Mouse (Mus musculus) MN1 (cell line): Measurements from ENCODE around the gene Nr5a2.

Experiments used
- DNase-seq: peaks from one replicate; pipeline ENCODE4 v3.0.0-alpha.2; 2016; ENCODE audit warnings: low spot score

The Nr5a2 gene

GRCm38 (mm10) chr1:136910144-136910543 lies 50.1 kb downstream of the Nr5a2 start:
- no peak for DNase-seq

- DNase-seq: no peak
These were observed 50.7 kb downstream of the Nr5a2 start for GRCm38 (mm10) chr1:136909494-136910037.

DNA sequence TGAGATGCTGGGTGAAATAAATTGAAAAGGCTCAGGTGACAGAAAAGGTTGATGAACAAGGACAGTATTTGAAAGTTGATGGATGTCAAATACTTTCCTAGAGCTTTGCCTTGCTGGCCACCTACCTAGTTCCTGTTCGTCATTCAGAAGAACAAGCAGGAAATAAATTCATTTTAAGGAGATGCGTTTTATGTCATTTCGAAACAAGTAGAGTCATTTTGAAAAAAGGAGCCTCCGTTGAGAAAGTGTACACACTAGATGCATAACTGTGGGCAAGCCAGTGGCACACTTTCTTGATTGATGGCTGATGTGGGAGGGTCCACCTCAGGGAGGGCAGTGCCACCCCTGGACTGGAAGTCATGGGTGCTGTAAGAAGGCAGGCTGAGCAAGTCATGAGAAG lies 62.1 kb downstream of the Nr5a2 start:
- no peak for DNase-seq

- DNase-seq: no peak
These were observed 63.9 kb downstream of the Nr5a2 start for GRCm38 (mm10) chr1:136896351-136896750.

DNA sequence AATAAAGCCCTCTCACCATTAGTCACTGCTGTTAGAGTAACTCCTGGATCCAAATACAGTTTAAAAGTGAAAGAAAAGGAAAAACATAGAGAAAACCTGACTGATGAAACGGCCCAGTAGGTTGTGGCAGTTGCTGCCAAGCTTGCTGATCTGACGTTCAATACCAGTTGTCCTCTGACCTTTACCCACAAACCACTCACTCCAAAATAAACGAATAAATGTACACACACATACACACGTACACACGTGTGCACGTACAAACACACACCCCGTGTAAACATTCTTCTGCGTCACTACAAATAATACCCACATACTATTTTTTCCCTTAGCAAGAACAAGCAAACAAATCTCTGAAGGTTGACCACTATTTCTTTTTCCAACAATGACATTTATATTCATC lies 64.4 kb downstream of the Nr5a2 start:
- no peak for DNase-seq

DNA sequence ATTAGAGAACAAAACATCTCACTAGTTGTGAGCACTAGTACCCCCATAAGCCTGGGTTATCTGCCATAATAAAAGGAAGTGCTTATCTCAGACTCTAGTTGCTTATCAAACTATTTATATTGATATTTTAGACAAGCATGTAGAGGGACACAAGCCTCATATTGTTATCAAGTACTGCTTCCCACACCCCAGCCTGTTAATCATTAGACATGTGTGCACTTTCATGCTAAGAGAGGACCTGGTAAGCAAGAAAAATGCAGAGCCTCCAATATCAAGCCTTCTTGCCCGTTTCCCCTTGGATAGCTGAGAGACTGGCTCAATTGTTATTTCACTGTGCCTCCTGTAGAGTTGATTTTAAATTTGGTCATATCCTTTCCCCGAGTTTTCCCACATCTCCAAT lies 65.5 kb downstream of the Nr5a2 start:
- DNase-seq: no peak

DNA sequence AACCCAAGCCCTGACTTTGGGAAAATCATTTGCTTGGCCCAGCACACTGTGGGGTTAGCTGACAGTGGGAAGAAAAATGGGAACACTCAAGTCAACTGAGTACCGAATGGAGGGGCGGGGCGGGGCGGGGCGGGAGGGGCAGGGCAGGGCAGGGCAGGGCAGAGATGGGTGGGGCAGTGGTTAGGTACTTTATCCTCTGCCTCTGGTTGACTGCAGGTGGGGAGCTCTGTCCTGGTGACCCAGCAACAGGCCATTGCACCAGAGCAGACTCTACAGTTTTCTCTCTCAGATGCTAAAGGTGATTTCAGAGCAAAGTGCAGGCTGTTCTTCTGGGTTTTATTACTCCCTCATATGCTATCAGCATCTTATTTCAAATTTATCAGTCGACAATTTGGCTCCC lies 67.1 kb downstream of the Nr5a2 start:
- no peak for DNase-seq

DNA sequence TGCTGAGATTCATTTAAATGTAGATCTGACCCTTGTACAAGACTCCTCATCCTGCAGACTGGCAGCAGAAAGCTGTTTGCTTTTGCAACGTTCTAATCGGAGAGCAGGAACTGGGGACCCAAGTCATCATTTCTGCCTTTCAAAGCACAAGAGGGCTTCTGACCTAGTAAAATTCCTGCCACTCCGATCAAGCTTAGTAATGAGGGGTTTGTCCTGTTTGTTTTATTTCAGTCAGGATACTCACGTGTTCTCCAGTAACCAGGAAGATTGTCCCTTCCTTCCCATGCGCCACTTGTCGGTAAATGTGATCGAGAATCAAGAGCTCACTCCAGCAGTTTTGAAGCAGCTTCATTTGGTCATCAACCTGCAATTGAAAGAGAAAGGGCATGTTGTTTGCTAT lies 69.8 kb downstream of the Nr5a2 start:
- no peak for DNase-seq

DNA sequence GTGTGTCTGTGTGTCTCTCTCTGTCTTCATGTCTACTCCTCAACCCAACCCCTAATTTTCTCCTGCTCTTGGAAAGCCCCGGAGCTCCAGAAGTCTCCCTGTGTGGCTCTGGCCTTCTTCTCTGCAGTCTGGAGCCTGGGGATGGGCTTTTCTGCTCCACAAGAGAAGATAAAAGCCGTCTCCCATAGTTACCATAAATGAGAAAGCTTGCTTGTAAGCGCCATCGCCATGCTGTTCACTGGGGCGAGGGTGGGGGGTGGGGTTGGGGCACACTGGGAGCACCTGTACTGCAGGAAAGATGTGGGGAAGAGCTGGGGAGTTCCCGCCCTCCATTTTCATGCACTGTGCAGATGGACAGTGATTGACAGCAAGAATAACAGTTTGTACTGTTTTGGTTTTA lies 71.5 kb downstream of the Nr5a2 start:
- DNase-seq: no peak

DNA sequence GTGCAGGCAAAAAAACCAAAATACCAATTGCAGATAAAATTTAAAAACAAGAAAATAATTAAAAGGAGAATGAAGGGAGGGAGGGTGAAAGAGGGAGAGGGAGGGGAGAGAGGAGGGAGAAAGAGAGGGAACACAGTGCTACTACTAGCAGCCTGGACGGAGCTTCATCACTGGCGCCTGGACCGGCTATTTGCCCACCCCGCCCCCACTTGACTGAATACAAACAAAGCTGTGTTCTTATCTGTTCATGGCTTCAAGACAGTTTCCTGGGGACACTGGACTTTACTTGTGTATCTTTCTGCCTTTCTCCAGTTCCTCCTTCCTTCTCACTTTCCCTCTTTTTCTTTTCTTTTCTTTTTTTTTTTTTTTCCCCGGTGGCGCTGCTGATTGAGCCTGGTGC lies 73.6 kb downstream of the Nr5a2 start:
- no peak for DNase-seq

DNA sequence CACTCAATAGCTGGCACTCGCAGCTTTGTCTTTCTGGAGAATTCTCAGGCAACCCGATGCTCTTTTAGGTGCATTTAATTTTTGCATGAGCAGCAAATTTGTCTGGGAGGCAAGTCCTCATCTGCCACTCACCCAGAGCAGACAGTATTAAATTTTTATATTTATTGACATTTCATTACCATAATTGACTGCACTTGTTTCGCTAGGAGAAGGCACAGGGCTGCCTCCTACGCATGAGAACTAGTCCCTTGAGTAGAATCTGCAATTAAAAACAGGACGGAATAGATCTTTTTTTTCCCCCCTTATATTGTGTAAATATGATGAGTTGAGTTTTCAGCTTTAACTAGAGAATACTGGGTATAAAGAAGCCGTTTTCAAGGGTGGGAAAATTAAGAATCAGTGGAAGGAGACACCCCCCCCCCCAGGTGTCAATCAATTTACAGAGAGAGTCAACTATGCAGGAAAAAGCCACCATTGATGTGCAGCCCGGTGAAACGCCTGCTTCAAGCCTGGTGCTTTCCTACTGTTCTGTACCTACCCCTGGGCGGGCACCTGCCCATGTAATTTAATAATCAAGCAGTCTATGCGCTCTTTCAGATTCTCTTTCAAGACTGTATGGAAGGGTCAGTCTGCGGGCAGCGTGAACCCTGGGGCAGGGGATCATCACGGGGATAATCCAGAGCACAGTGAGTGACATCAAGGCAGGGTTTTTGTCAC lies 76.6 kb downstream of the Nr5a2 start:
- DNase-seq: no peak

DNA sequence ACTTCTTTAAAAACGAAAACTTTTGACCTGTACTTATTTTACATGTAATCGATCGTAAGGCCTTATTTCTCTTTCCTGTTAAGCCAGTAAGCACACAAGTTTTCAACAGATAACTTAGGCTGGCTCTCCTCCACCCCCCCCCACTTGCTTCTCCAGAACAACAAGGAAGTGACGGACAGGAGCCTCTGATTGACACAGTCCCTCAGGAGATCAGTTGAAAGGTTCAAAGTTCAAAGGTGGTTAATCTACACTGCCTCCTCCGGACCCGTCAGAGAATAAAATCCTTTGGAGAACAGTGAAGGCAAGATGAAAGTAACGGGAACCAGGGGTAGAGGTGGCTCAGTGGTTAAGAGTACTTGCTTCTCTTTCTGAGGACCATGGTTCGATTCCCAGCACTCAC lies 80.0 kb downstream of the Nr5a2 start:
- no peak for DNase-seq

GRCm38 (mm10) chr1:136875006-136875405 lies 85.2 kb downstream of the Nr5a2 start:
- no peak for DNase-seq

- no peak for DNase-seq
These were observed 91.3 kb downstream of the Nr5a2 start for GRCm38 (mm10) chr1:136868955-136869354.

DNA sequence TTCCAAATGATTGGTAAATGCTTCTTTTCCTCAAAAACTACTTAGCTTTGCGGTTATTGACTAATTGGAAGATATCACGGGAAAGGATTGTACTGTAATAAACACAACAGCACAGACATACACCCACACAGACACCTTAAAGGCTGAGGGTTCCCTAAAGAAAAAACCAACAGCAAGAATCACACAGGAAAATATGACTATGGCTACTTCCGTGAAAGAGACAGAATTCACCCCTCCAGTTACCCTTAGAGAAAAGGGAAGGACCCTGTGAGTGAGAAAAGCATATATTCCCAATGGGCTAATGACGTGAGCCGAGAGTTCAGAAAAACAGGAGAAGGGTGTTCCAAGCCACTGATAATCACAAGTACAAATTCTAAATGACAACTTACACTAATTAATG lies 92.0 kb downstream of the Nr5a2 start:
- no peak for DNase-seq

DNA sequence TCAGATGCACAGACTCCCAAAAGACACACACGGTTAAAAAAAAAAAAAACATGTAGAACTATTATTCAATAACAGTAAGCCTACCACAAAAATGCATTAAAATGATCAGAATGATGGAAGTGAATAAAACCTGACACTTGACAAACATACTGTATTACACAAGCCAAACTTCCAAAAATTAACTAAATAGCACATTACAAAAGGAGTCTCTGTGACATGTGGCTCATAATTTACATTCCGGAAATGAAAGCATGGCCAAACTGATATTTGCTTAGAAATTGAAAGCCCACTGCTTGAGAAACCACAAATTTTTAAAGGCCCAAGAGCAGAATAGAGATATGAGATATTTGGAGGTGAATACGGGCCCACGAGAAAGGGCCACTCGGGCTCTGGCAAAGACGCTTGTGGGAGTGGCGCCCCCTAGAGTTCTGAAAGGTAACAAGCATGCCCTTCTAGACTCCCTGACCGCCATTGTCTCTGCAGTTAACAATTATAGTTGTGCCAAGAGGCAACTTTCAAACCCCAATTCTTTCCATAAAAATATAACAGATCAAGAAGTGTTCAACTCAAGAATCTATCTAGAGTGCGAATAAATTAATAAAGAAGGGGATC lies 93.7 kb downstream of the Nr5a2 start:
- DNase-seq: no peak

DNA sequence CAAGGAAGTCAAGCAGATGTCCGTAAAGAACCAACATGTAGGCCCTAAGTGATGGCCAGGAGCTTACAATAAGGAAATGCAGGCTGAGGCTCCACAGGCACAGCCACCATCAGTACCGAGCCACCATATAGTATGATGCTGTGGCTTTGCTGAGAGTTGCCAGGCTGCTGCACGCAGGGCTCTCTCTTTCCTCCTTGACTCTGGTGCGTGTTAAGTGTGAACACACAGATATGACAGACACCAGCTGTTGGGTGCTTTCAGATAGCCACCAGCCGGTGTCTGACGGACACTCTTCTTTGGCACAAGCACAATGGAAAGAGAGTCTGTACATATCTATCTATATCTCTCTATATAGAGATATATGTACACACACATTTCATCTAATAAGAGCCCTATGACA lies 97.0 kb downstream of the Nr5a2 start:
- DNase-seq: no peak

- no peak for DNase-seq
These were observed 100.8 kb downstream of the Nr5a2 start for GRCm38 (mm10) chr1:136859454-136859853.

- no peak for DNase-seq
These were observed 101.5 kb downstream of the Nr5a2 start for GRCm38 (mm10) chr1:136858724-136859123.

- DNase-seq: no peak
These were observed 104.1 kb downstream of the Nr5a2 start for GRCm38 (mm10) chr1:136856104-136856503.

DNA sequence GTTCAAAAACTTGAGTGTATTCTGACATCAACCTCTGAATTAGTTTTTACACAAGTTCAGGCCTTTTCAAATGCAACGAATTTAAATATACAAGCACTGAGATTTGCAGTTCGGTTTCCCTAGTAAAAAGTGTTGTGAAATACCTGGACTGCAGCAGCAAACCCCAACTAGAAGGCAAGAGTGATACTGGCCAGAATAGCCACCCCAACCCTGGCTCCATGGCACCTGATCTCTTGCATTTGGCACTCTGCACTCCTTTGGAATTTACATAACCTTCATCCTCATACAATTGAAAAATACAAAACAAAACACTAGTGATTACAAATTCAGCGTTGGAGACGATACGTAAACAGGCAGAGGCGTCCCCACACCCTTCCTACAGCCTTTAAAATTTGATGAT lies 111.5 kb downstream of the Nr5a2 start:
- no peak for DNase-seq

GRCm38 (mm10) chr1:136846081-136846480 lies 114.2 kb downstream of the Nr5a2 start:
- DNase-seq: no peak

DNA sequence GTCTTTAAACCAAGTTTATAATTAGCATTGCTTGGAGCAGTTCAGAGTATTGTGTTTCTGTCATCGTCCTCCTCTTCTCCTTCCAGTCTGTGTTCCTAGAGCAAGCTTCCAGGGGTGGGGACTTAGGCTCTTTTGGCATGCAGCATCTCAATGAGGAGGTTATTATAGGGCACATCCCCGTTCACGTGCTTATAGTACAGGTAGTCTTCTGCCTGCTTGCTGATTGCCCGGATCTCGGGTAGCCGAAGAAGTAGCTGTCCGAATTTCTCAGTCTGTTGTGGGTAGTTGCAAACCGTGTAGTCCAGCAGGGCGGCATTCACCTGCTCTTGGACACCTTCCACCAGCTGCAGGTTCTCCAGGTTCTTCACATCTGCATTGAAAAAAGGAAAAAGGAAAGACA lies 114.9 kb downstream of the Nr5a2 start:
- DNase-seq: no peak

GRCm38 (mm10) chr1:136840512-136840911 lies 119.7 kb downstream of the Nr5a2 start:
- no peak for DNase-seq
